1 mouse cellular context compared by ENCODE assay signal in the genomic region with DNA sequence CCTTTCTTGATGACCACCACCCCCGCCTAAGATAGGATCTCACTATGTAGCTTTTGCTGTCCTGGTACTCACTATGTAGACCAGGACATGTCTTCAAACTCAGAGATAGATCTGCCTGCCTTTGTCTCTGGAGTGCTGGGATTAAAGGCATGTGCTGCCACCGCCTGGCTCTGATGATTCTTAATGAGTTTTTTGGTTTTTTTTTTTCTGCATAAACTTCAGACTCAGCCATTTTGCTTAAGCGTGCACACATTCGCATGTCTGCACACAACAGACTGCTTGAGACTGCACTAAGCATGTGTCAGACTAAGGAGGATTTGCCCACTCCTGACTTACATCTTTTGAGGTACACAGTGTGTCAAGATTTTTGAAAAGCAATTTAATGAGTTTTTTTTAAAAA.
TF ChIP-seq lines count a peak whose summit lies in the region.

No protein-coding gene starts in this region.

TF ChIP-seq in CH12.LX, 34 proteins besides CTCF, POLR2A, EP300 and RAD21 (continued from another document):
- TF ChIP-seq SMC3 (IDR thresholded peaks at IDR 0.05; ENCODE audit: low read depth, low read length) = peak; percentile 37
- no peak for TF ChIP-seq JUND (conservative IDR thresholded peaks at IDR 0.05; ENCODE audit: low read depth, low read length)
- no peak for TF ChIP-seq PAX5 (IDR thresholded peaks at IDR 0.05; ENCODE audit: low read length)
- TF ChIP-seq MAFK (IDR thresholded peaks at IDR 0.05; ENCODE audit: insufficient replicate concordance, low read length) = 0 out of 2 replicates have a peak, but pooled peaks have one; percentile 14
- no peak for TF ChIP-seq BHLHE40 (IDR thresholded peaks at IDR 0.05; ENCODE audit: low read depth, low read length)
- TF ChIP-seq ETS1 (conservative IDR thresholded peaks at IDR 0.05; ENCODE audit: low read depth, low read length) = no peak
- TF ChIP-seq NRF1 (IDR thresholded peaks at IDR 0.05; ENCODE audit: low read depth, low read length) = no peak
